16 mouse cellular contexts compared by ENCODE assay signal in the genomic region with DNA sequence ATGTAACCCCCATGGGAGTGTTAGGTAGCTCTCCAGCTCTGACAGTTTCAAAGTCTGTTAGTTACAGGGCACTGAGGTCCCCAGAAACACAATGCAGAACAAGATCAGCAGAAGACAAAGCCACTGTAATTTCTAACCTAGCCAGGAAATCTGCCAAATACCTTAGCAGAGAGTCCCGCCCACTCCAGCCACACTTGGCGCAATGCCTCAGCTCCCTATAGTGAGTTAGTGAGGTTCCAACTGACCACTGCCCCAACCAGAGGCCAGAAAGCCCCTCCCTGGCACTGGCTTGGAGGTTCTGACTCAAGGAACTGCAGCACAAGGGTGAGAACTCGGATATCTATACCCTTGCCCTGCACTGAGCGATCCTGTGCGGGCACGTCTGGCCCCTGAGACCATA. TPM values are rescaled to one million over a fixed set of nuclear protein-coding genes. Genes with fewer than 3 reads are reported as not detected.
A peak's percentile ranks its signal among the peaks of the same experiment; 100 is the strongest.
DNase-seq lines count a peak whose midpoint lies in the region; ATAC-seq and TF ChIP-seq lines count a peak whose summit lies in the region.
"Had no signal": no experiment of that assay in that cellular context is flagged by ENCODE, and none has a peak within 500 bp of the region (broad histone marks: within the 10 kb centered on the region; RNA-seq: fewer than 3 reads in every experiment).

No protein-coding gene starts in this region.

- no peaks in the 10 kb centered on the region for H3K36me3 ChIP-seq in midbrain, embryonic 11.5 days (ENCODE audit: control insufficient read depth, insufficient read depth, low read length)
- no peaks in the 10 kb centered on the region for H3K36me3 ChIP-seq in midbrain, postnatal 0 days (ENCODE audit: insufficient read depth, low read length)
- H3K36me3 ChIP-seq in stomach, postnatal 0 days (ENCODE audit: control insufficient read depth, insufficient read depth, low read length): peaks cover 6% of the 10 kb centered on the region; the same call in 1 of the 2 replicates
- H3K36me3 ChIP-seq: midbrain, embryonic 13.5 days had no signal

- no peaks in the 10 kb centered on the region for H3K27me3 ChIP-seq in midbrain, embryonic 11.5 days (ENCODE audit: control insufficient read depth, insufficient read depth, low read length)
- H3K27me3 ChIP-seq in midbrain, postnatal 0 days (ENCODE audit: insufficient read depth, low read length): no peaks in the 10 kb centered on the region
- H3K27me3 ChIP-seq in stomach, postnatal 0 days (ENCODE audit: control insufficient read depth, insufficient read depth, low read length): no peaks in the 10 kb centered on the region
- H3K27me3 ChIP-seq: heart, embryonic 15.5 days had no signal

- no peak overlapping the region for H3K27ac ChIP-seq in midbrain, embryonic 11.5 days (ENCODE audit: low read depth, low read length)
- H3K27ac ChIP-seq in midbrain, postnatal 0 days (ENCODE audit: low read depth, low read length): no peak overlapping the region
- 0 out of 2 replicates have a peak overlapping the region, but pooled peaks have one; percentile 30 for H3K27ac ChIP-seq in stomach, postnatal 0 days (replicated peaks)
- H3K27ac ChIP-seq in gastrocnemius, adult 2 months: no peak overlapping the region
- H3K27ac ChIP-seq: forebrain, embryonic 10.5 days; heart, embryonic 15.5 days; hindbrain, embryonic 10.5 days; limb, embryonic 15.5 days; macrophage; midbrain, embryonic 13.5 days had no signal

- WGBS in midbrain, embryonic 11.5 days: 89% methylated on average over 6 of the region's 6 CpGs
- 86% methylated on average over 6 of the region's 6 CpGs for WGBS in midbrain, postnatal 0 days
- WGBS in stomach, postnatal 0 days: 57% methylated on average over 6 of the region's 6 CpGs

- intact Hi-C loops in gastrocnemius, adult 2 months (cut with DNase I): loop anchor here (5.0 kb wide), 1 partner anchor 70 kb away; no protein-coding TSS in a partner anchor

- H3K9ac ChIP-seq in midbrain, embryonic 11.5 days (ENCODE audit: low read length): no peak overlapping the region
- no peak overlapping the region for H3K9ac ChIP-seq in midbrain, postnatal 0 days (replicated peaks; ENCODE audit: low read length, poor library complexity, severe bottlenecking)
- H3K9ac ChIP-seq in stomach, postnatal 0 days (ENCODE audit: low read length): no peak overlapping the region
- H3K9ac ChIP-seq: heart, embryonic 15.5 days; limb, embryonic 15.5 days; midbrain, embryonic 13.5 days had no signal

- no peak for TF ChIP-seq EP300 in stomach, postnatal 0 days (optimal IDR thresholded peaks at IDR 0.05)

- H3K4me2 ChIP-seq in midbrain, embryonic 11.5 days: no peak overlapping the region
- H3K4me2 ChIP-seq in midbrain, postnatal 0 days (ENCODE audit: low read depth, low read length, poor library complexity, severe bottlenecking): no peak overlapping the region
- no peak overlapping the region for H3K4me2 ChIP-seq in stomach, postnatal 0 days (replicated peaks; ENCODE audit: low read depth)
- H3K4me2 ChIP-seq: heart, embryonic 15.5 days; limb, embryonic 15.5 days; midbrain, embryonic 13.5 days had no signal

- ATAC-seq in midbrain, embryonic 11.5 days (ENCODE audit: low FRiP score): no peak
- ATAC-seq in midbrain, postnatal 0 days (ENCODE audit: low FRiP score): no peak
- ATAC-seq in stomach, postnatal 0 days (ENCODE audit: low FRiP score, low TSS enrichment): no peak
- ATAC-seq: midbrain, embryonic 13.5 days had no signal

- TF ChIP-seq CTCF in midbrain, postnatal 0 days (IDR thresholded peaks at IDR 0.05): no peak
- no peak for TF ChIP-seq CTCF in stomach, postnatal 0 days (IDR thresholded peaks at IDR 0.05; ENCODE audit: low read depth)
- TF ChIP-seq CTCF in gastrocnemius, adult 2 months (IDR thresholded peaks at IDR 0.05): no peak

- peak; percentile 41 for DNase-seq in cerebellum, adult 9-11 months
- DNase-seq in cerebellum, postnatal 4 days (ENCODE audit: low spot score in 2 of 2): no peak
- DNase-seq in midbrain, embryonic 11.5 days (ENCODE audit: low spot score, missing footprints): peak; percentile 47
- DNase-seq in midbrain, postnatal 0 days (ENCODE audit: low spot score): no peak
- DNase-seq in kidney, postnatal 36 days: peak; percentile 30 to 54
- DNase-seq in stomach, postnatal 0 days (ENCODE audit: low spot score): peak; percentile 62
- no peak for DNase-seq in layer of hippocampus, adult 9-11 months
- no peak for DNase-seq in gastrocnemius, adult 2 months
- DNase-seq: adrenal gland, postnatal 25 days had no signal

- no peaks in the 10 kb centered on the region; the same call in 1 of the 2 replicates for H3K4me1 ChIP-seq in midbrain, embryonic 11.5 days (ENCODE audit: control insufficient read depth, insufficient read depth, low read length)
- H3K4me1 ChIP-seq in midbrain, postnatal 0 days (ENCODE audit: insufficient read depth, low read length): peaks cover 5% of the 10 kb centered on the region; the same call in 1 of the 2 replicates
- no peaks in the 10 kb centered on the region; the same call in none of the 2 replicates for H3K4me1 ChIP-seq in stomach, postnatal 0 days (replicated peaks; ENCODE audit: control insufficient read depth, insufficient read depth)

- H3K4me3 ChIP-seq in midbrain, embryonic 11.5 days (ENCODE audit: low read depth, low read length): no peak overlapping the region
- H3K4me3 ChIP-seq in midbrain, postnatal 0 days (ENCODE audit: low read depth, low read length): no peak overlapping the region
- no peak overlapping the region for H3K4me3 ChIP-seq in stomach, postnatal 0 days (ENCODE audit: low read depth, low read length)
- H3K4me3 ChIP-seq in gastrocnemius, adult 2 months: no peak overlapping the region
- H3K4me3 ChIP-seq: forebrain, embryonic 10.5 days; heart, embryonic 15.5 days; hindbrain, embryonic 10.5 days; limb, embryonic 15.5 days; midbrain, embryonic 13.5 days had no signal

- no peaks in the 10 kb centered on the region for H3K9me3 ChIP-seq in midbrain, embryonic 11.5 days (ENCODE audit: control insufficient read depth, low read length)
- H3K9me3 ChIP-seq in midbrain, postnatal 0 days (ENCODE audit: low read length): no peaks in the 10 kb centered on the region
- no peaks in the 10 kb centered on the region for H3K9me3 ChIP-seq in stomach, postnatal 0 days (ENCODE audit: control insufficient read depth, low read length)
- H3K9me3 ChIP-seq: forebrain, embryonic 10.5 days; heart, embryonic 15.5 days; hindbrain, embryonic 10.5 days; limb, embryonic 15.5 days; midbrain, embryonic 13.5 days had no signal

RNA-seq across cellular contexts. Expression of a gene that starts 11.1 kb away (rescaled TPM):
- polyA plus RNA-seq in midbrain, embryonic 11.5 days (2014; fragmentation: Nextera tagmentation; extraction: Ambion mirVana): 3.9 and 4.0 TPM in 2 replicates
- 2.1 and 2.5 TPM in 2 replicates for total RNA-seq in midbrain, postnatal 0 days (2014; rRNA removed)
- polyA plus RNA-seq in midbrain, postnatal 0 days (2015; fragmentation: Nextera tagmentation; extraction: Ambion mirVana): 1.3 and 1.8 TPM in 2 replicates
- polyA plus RNA-seq in stomach, postnatal 0 days (2015; fragmentation: Nextera tagmentation; extraction: Ambion mirVana): 3.5 and 3.7 TPM in 2 replicates
- under 1 TPM; 0.54 to 0.61 TPM for total RNA-seq in gastrocnemius, adult 2 months (2021)

RNA-seq across cellular contexts. Expression of a gene that starts 28.0 kb away (rescaled TPM):
- 122 and 129 TPM in 2 replicates for polyA plus RNA-seq in midbrain, embryonic 11.5 days (2014; fragmentation: Nextera tagmentation; extraction: Ambion mirVana)
- 42.1 and 42.6 TPM in 2 replicates for total RNA-seq in midbrain, postnatal 0 days (2014; rRNA removed)
- polyA plus RNA-seq in midbrain, postnatal 0 days (2015; fragmentation: Nextera tagmentation; extraction: Ambion mirVana): 82.8 and 83.5 TPM in 2 replicates
- polyA plus RNA-seq in stomach, postnatal 0 days (2015; fragmentation: Nextera tagmentation; extraction: Ambion mirVana): 55.5 and 55.9 TPM in 2 replicates
- 10 to 100 TPM; 12.6 to 14.7 TPM for total RNA-seq in gastrocnemius, adult 2 months (2021)

RNA-seq across cellular contexts. Expression of a gene that starts 28.5 kb away (rescaled TPM):
- polyA plus RNA-seq in midbrain, embryonic 11.5 days (2014; fragmentation: Nextera tagmentation; extraction: Ambion mirVana): 0.05 and 0.11 TPM in 2 replicates
- not detected in 2 replicates for total RNA-seq in midbrain, postnatal 0 days (2014; rRNA removed)
- polyA plus RNA-seq in midbrain, postnatal 0 days (2015; fragmentation: Nextera tagmentation; extraction: Ambion mirVana): 0.56 and 0.72 TPM in 2 replicates
- 0.55 and 0.81 TPM in 2 replicates for polyA plus RNA-seq in stomach, postnatal 0 days (2015; fragmentation: Nextera tagmentation; extraction: Ambion mirVana)
- total RNA-seq in gastrocnemius, adult 2 months (2021): under 1 TPM; 0.17 to 0.69 TPM
- total RNA-seq: granulocyte monocyte progenitor cell, adult 5-6 weeks had no signal
- polyA plus RNA-seq: hindbrain, embryonic 10.5 days; macrophage had no signal

RNA-seq across cellular contexts. Expression of a gene that starts 58.8 kb away (rescaled TPM):
- polyA plus RNA-seq in midbrain, embryonic 11.5 days (2014; fragmentation: Nextera tagmentation; extraction: Ambion mirVana): 0.32 and 0.34 TPM in 2 replicates
- total RNA-seq in midbrain, postnatal 0 days (2014; rRNA removed): 1.4 and 2.2 TPM in 2 replicates
- polyA plus RNA-seq in midbrain, postnatal 0 days (2015; fragmentation: Nextera tagmentation; extraction: Ambion mirVana): 2.8 and 3.0 TPM in 2 replicates
- polyA plus RNA-seq in stomach, postnatal 0 days (2015; fragmentation: Nextera tagmentation; extraction: Ambion mirVana): 1.7 and 2.2 TPM in 2 replicates
- 1 to 10 TPM in 1 of 2 experiments, under 1 TPM in 1; 0.46 to 1.2 TPM for total RNA-seq in gastrocnemius, adult 2 months (2021)

Comparison
In these comparisons a context has a peak if more than half of its experiments do, and no peak if none do; other contexts are left out.
1. DNase-seq: peak in cerebellum, adult 9-11 months (single experiment), midbrain, embryonic 11.5 days (single experiment), kidney, postnatal 36 days (2 of 2) and stomach, postnatal 0 days (single experiment); none in cerebellum, postnatal 4 days (0 of 2), midbrain, postnatal 0 days (single experiment), layer of hippocampus, adult 9-11 months (single experiment) and gastrocnemius, adult 2 months (single experiment).